Mouse (Mus musculus): ENCODE measurements around the gene Gm17482. TPM values are rescaled to one million over a fixed set of nuclear protein-coding genes. Genes with fewer than 3 reads are reported as not detected.

Gm17482 gene
- polyA plus RNA-seq, 1 experiment from 2014 or later = not detected

DNA sequence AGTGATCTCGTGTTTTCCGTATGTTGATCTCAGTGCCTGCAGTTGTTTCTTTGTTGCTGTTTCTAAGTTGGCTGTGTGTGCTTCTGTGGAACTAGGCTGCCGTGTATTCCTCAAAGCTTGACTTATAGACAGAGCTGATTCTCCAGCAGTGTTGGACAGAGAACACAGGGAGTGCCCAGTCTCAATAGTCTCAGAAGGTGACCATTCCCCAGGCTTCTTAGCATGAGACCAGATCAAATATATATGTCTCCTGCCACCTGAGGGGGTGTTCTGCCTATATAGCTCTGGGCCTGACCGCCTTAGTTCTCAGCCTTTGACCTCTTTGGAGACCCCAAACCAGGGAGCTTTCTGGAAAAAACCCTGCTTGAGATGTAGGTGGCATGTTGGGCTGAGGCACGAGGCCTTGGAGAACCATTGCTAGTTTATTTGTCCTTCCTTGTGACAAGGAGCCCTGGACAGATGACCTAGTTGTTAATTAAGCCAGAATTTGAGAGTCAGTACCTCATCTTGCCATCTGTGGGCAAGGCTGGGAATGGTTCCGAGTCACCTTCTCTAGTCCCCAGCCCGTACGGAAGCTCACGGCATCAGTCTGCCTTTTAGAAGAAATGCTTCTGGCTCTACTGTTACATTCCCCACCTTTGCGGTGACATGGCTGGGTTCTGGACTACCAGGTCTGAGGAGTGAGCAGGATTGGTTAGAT is 48.1 kb downstream of the Gm17482 start:
- H3K27ac ChIP-seq (ENCODE audit: low read length) = no peak overlapping the region
- ATAC-seq (ENCODE audit: low read depth) = no peak
- H3K4me2 ChIP-seq (ENCODE audit: low read depth, low read length) = no peak overlapping the region
- H3K9me3 ChIP-seq (replicated peaks; ENCODE audit: control insufficient read depth, low read length) = no peaks in the 10 kb centered on the region
- no peaks in the 10 kb centered on the region for H3K27me3 ChIP-seq (ENCODE audit: control insufficient read depth, insufficient read depth, low read depth, low read length)
- H3K4me3 ChIP-seq (ENCODE audit: low read depth, low read length) = no peak overlapping the region
- H3K9ac ChIP-seq (ENCODE audit: low read depth, low read length) = no peak overlapping the region
- 71% methylated on average over 10 of the region's 10 CpGs for WGBS (ENCODE audit: insufficient replicate concordance)
- H3K4me1 ChIP-seq (ENCODE audit: control insufficient read depth, low read depth, low read length) = no peaks in the 10 kb centered on the region
- no peaks in the 10 kb centered on the region for H3K36me3 ChIP-seq (ENCODE audit: control insufficient read depth, insufficient read depth)

DNA sequence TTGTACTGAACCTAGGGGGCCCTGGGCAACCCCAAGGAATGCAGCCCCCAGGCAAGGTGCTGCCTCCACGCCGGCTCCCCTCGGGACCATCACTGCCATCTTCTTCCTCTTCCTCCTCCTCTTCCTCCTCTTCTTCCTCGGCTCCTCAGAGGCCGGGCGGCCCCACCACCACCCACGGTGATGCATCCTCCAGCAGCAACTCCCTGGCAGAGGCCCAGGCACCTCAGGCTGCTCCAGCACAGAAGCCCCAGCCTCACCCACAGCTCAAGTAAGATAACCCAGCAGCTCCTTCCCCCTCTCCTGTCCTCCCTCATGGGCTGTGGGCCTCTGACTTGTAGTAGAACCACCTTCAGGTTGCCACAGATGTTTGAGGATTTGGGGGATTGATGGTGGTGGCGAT is 50.9 kb downstream of the Gm17482 start:
- H3K4me3 ChIP-seq (ENCODE audit: low read depth, low read length) = no peak overlapping the region
- no peak overlapping the region for H3K4me2 ChIP-seq (ENCODE audit: low read depth, low read length)
- no peak overlapping the region for H3K27ac ChIP-seq (ENCODE audit: low read length)
- no peak overlapping the region for H3K9ac ChIP-seq (ENCODE audit: low read depth, low read length)
- no peaks in the 10 kb centered on the region for H3K27me3 ChIP-seq (ENCODE audit: control insufficient read depth, insufficient read depth, low read depth, low read length)
- no peaks in the 10 kb centered on the region for H3K36me3 ChIP-seq (ENCODE audit: control insufficient read depth, insufficient read depth)
- ATAC-seq (ENCODE audit: low read depth) = no peak
- WGBS (ENCODE audit: insufficient replicate concordance) = 59% methylated on average over 8 of the region's 8 CpGs
- H3K4me1 ChIP-seq (ENCODE audit: control insufficient read depth, low read depth, low read length) = no peaks in the 10 kb centered on the region
- H3K9me3 ChIP-seq (replicated peaks; ENCODE audit: control insufficient read depth, low read length) = no peaks in the 10 kb centered on the region

DNA sequence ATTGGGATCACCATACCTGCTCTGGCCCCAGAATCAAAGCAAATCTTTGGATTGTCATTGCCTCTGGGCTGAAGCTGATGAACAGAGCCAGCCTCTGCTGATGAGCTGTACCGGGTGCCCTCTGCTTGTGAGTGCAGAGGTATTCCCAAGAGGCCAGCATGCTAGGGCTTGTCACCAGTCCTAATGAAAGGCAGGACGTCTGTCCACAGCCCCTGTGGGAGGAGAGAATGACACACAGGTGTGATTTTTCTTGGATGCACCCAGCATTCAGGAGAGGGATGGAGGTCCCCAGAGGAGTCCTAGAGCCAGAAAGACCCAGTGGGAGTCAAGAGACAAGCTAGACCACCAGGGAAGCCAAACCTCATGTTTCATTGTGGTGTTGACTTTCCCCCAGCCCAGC is 52.5 kb downstream of the Gm17482 start:
- Histone ChIP-seq H3K4me3 (ENCODE audit: low read depth, low read length) (no peak overlapping the region), H3K4me2 (ENCODE audit: low read depth, low read length) (no peak overlapping the region), H3K9me3 (replicated peaks; ENCODE audit: control insufficient read depth, low read length) (no peaks in the 10 kb centered on the region), H3K4me1 (ENCODE audit: control insufficient read depth, low read depth, low read length) (no peaks in the 10 kb centered on the region), H3K9ac (ENCODE audit: low read depth, low read length) (no peak overlapping the region), H3K36me3 (ENCODE audit: control insufficient read depth, insufficient read depth) (no peaks in the 10 kb centered on the region), H3K27ac (ENCODE audit: low read length) (no peak overlapping the region), H3K27me3 (ENCODE audit: control insufficient read depth, insufficient read depth, low read depth, low read length) (no peaks in the 10 kb centered on the region)
- 45% methylated on average over 2 of the region's 2 CpGs for whole genome bisulfite sequencing (ENCODE audit: insufficient replicate concordance)
- no peak for ATAC-seq (ENCODE audit: low read depth)

DNA sequence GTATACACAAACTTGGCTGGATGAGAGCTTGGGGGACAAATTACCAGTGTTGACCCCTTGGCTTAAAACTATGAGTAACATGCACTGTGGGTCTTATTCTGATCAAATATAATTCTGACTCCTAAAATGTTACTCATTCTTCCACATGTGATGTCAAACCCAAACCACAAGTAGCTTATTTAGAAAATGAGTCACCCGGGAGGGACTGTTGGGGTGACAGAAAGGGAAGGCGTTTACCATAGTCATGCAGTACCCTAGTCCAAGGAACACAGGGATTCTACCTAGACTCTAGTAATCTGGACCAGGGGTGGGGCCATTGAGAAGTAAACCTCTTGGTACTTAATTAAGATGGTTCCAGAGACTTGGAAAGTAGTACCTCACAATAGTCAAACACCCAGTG is 57.0 kb downstream of the Gm17482 start:
- H3K4me1 ChIP-seq (ENCODE audit: control insufficient read depth, low read depth, low read length) = no peaks in the 10 kb centered on the region
- H3K27ac ChIP-seq (ENCODE audit: low read length) = no peak overlapping the region
- H3K36me3 ChIP-seq (ENCODE audit: control insufficient read depth, insufficient read depth) = no peaks in the 10 kb centered on the region
- ATAC-seq (ENCODE audit: low read depth) = no peak
- H3K9ac ChIP-seq (ENCODE audit: low read depth, low read length) = no peak overlapping the region
- H3K27me3 ChIP-seq (ENCODE audit: control insufficient read depth, insufficient read depth, low read depth, low read length) = no peaks in the 10 kb centered on the region
- H3K4me3 ChIP-seq (ENCODE audit: low read depth, low read length) = no peak overlapping the region
- H3K4me2 ChIP-seq (ENCODE audit: low read depth, low read length) = no peak overlapping the region
- 49% methylated on average over 2 of the region's 2 CpGs for WGBS (ENCODE audit: insufficient replicate concordance)
- no peaks in the 10 kb centered on the region for H3K9me3 ChIP-seq (replicated peaks; ENCODE audit: control insufficient read depth, low read length)

DNA sequence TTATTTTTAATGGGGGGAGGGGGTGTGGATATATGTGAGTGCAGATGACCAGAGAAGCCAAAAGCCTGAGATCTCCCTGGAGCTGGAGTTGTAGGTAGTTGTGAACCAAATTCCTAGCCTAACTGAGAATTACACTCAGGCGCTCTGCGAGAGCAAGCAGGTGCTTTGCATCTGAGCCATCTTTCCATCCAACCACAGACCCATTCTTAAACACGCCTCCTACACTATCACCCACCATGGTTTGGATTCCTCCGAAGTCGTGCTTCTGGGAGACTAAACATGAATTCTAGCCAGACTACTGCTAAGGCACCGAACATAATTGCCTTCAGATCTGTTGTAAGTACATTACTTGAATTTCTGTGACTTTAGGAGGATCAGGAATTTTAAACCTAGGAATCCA is 59.3 kb downstream of the Gm17482 start:
- Histone ChIP-seq H3K27me3 (ENCODE audit: control insufficient read depth, insufficient read depth, low read depth, low read length) (no peaks in the 10 kb centered on the region), H3K9ac (ENCODE audit: low read depth, low read length) (no peak overlapping the region), H3K9me3 (replicated peaks; ENCODE audit: control insufficient read depth, low read length) (no peaks in the 10 kb centered on the region), H3K4me2 (ENCODE audit: low read depth, low read length) (no peak overlapping the region), H3K4me3 (ENCODE audit: low read depth, low read length) (no peak overlapping the region), H3K4me1 (ENCODE audit: control insufficient read depth, low read depth, low read length) (no peaks in the 10 kb centered on the region), H3K27ac (ENCODE audit: low read length) (no peak overlapping the region), H3K36me3 (ENCODE audit: control insufficient read depth, insufficient read depth) (no peaks in the 10 kb centered on the region)
- 69% methylated on average over 6 of the region's 6 CpGs for WGBS (ENCODE audit: insufficient replicate concordance)
- ATAC-seq (ENCODE audit: low read depth) = no peak

DNA sequence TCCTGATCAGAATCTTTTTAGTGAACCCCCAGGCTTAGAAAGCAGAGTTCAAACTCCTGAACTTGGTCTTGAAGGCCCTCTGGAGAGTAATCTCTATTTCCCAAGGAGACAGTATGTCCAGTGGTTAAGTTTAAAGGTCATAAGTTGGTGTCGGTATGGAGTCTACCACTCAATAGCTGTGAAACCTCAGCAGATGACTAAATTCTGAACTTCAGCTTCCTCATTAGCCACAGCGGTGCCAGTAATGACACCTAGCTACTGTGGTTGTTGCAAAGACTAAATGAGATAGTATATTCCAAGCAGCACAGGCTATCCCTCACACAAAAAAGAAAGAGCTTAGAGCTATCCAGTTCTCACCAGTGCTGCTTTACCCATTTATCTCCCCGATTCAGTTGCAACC is 61.1 kb downstream of the Gm17482 start:
- no peak for ATAC-seq (ENCODE audit: low read depth)
- H3K4me3 ChIP-seq (ENCODE audit: low read depth, low read length) = no peak overlapping the region
- no peak overlapping the region for H3K9ac ChIP-seq (ENCODE audit: low read depth, low read length)
- no peak overlapping the region for H3K27ac ChIP-seq (ENCODE audit: low read length)
- no peaks in the 10 kb centered on the region for H3K36me3 ChIP-seq (ENCODE audit: control insufficient read depth, insufficient read depth)
- WGBS (ENCODE audit: insufficient replicate concordance) = 66% methylated on average over 3 of the region's 3 CpGs
- no peaks in the 10 kb centered on the region for H3K4me1 ChIP-seq (ENCODE audit: control insufficient read depth, low read depth, low read length)
- H3K27me3 ChIP-seq (ENCODE audit: control insufficient read depth, insufficient read depth, low read depth, low read length) = no peaks in the 10 kb centered on the region
- H3K9me3 ChIP-seq (replicated peaks; ENCODE audit: control insufficient read depth, low read length) = no peaks in the 10 kb centered on the region
- no peak overlapping the region for H3K4me2 ChIP-seq (ENCODE audit: low read depth, low read length)

DNA sequence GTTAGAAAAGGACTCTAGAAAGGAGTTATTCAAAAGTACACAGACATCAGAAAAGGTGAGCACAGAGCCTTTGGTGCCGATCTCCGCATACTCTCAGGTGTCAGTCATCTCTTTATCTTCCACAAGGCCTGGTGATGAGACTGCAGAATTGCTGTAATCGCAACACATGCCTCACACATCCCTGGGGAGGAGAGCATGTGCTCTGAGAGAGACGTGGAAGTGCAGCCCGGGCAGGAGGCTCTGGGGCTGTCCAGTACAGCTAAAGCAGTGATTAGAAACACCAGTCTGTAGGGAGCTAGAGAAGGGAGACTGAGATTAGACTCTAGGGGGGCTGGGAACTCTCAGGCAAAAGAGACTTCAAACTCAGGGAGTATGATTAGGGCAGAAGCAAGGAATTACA is 63.4 kb downstream of the Gm17482 start:
- Histone ChIP-seq H3K27me3 (ENCODE audit: control insufficient read depth, insufficient read depth, low read depth, low read length) (no peaks in the 10 kb centered on the region), H3K4me1 (ENCODE audit: control insufficient read depth, low read depth, low read length) (no peaks in the 10 kb centered on the region), H3K4me2 (ENCODE audit: low read depth, low read length) (no peak overlapping the region), H3K4me3 (ENCODE audit: low read depth, low read length) (no peak overlapping the region), H3K36me3 (ENCODE audit: control insufficient read depth, insufficient read depth) (no peaks in the 10 kb centered on the region), H3K9ac (ENCODE audit: low read depth, low read length) (no peak overlapping the region), H3K27ac (ENCODE audit: low read length) (no peak overlapping the region), H3K9me3 (replicated peaks; ENCODE audit: control insufficient read depth, low read length) (no peaks in the 10 kb centered on the region)
- 54% methylated on average over 5 of the region's 5 CpGs for WGBS (ENCODE audit: insufficient replicate concordance)
- no peak for ATAC-seq (ENCODE audit: low read depth)

DNA sequence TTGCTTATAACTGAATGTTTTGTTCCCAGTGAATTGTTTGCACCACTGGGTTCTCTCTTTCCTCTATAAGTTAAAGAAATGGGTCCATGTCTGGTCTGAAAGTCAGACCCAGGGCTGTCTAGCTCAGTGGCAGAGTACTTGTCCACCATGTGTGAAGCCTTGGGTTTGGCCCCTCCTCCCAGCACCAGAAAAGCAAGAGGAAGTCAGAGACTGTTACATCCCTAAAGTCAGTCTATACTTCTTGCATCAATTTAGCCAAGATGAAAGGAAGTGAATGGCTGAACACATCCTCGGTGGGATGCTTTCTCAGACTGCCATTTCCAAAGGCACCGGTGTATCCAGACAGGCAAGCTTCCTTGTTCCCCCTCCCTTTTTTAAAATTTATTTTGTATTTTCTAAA is 63.9 kb downstream of the Gm17482 start:
- H3K36me3 ChIP-seq (ENCODE audit: control insufficient read depth, insufficient read depth) = no peaks in the 10 kb centered on the region
- H3K27ac ChIP-seq (ENCODE audit: low read length) = no peak overlapping the region
- H3K9me3 ChIP-seq (replicated peaks; ENCODE audit: control insufficient read depth, low read length) = no peaks in the 10 kb centered on the region
- H3K4me1 ChIP-seq (ENCODE audit: control insufficient read depth, low read depth, low read length) = no peaks in the 10 kb centered on the region
- ATAC-seq (ENCODE audit: low read depth) = no peak
- H3K4me2 ChIP-seq (ENCODE audit: low read depth, low read length) = no peak overlapping the region
- no peak overlapping the region for H3K9ac ChIP-seq (ENCODE audit: low read depth, low read length)
- H3K27me3 ChIP-seq (ENCODE audit: control insufficient read depth, insufficient read depth, low read depth, low read length) = no peaks in the 10 kb centered on the region
- no peak overlapping the region for H3K4me3 ChIP-seq (ENCODE audit: low read depth, low read length)
- WGBS (ENCODE audit: insufficient replicate concordance) = 58% methylated on average over 2 of the region's 2 CpGs

DNA sequence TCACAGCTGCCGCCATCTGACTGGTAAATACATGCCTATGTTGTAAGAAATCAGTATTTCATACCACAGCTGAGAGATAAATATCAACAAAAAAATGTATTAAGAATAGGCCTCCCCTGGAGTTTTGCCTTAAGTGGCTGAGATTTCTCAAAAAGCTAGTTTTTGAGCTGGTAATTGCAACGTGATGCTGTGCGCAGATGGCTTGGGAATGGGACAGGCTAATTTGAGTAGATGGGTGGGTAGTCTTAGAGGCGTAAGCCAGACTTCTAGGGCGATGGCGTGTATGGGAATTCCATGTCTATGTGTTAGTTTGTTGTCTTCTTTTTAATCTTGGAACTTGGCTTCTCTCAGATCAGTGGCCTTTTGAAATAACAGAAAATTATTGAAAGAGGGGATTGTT is 64.7 kb downstream of the Gm17482 start:
- 72% methylated on average over 6 of the region's 6 CpGs for WGBS (ENCODE audit: insufficient replicate concordance)
- Histone ChIP-seq H3K4me1 (ENCODE audit: control insufficient read depth, low read depth, low read length) (no peaks in the 10 kb centered on the region), H3K27ac (ENCODE audit: low read length) (no peak overlapping the region), H3K9me3 (replicated peaks; ENCODE audit: control insufficient read depth, low read length) (no peaks in the 10 kb centered on the region), H3K27me3 (ENCODE audit: control insufficient read depth, insufficient read depth, low read depth, low read length) (no peaks in the 10 kb centered on the region), H3K36me3 (ENCODE audit: control insufficient read depth, insufficient read depth) (no peaks in the 10 kb centered on the region), H3K4me3 (ENCODE audit: low read depth, low read length) (no peak overlapping the region), H3K4me2 (ENCODE audit: low read depth, low read length) (no peak overlapping the region), H3K9ac (ENCODE audit: low read depth, low read length) (no peak overlapping the region)
- ATAC-seq (ENCODE audit: low read depth) = no peak
